Mouse (Mus musculus): ENCODE measurements around the gene Sde2.
"Not testable (repeated sequence)": the region's sequence is repeated elsewhere in the genome, so short reads cannot be mapped to it uniquely, and the experiment has no call there.

Sde2 gene

DNA sequence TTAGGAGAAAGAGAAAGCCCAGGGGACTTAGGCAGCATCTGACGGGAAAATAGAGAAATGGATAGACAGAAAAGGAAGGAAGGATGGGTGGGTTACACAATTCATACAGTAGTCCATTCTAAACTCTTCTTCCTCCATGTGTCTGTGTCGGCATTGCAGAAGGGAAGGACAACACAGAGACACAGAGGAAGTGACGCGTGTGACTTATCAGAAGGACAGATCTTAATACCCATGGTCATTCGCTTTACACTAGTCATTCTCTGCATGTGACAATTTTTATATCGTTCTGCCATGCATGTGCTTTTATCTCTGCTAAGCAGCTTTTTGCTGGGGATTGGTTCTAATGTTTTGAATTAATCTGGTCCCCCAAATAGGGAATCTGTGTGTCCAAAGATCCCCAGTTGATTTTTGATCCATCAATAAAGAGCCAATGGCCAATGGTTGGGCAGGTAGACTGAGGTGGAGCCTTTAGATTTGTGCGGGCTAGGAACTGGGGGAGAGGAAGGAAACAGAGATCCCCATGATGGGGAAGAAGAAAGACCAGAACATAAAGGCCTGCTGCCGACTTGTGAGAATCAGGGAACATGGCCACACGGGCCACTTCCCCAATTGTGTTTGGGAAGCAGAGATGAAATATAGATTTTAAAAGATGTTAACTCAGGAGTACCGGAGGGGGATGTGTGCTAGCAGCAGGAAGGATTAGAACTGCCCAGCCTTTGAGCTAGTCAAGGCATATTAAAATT, 15.5 kb upstream of the Sde2 start:
- DNase-seq, result no peak

- DNase-seq, result not testable (repeated sequence)
Measured at GRCm38 (mm10) chr1:180836467-180836866, 14.5 kb upstream of the Sde2 start.

GRCm38 (mm10) chr1:180837186-180837585, 13.7 kb upstream of the Sde2 start:
- no peak for DNase-seq

GRCm38 (mm10) chr1:180838014-180838413, 12.9 kb upstream of the Sde2 start:
- no peak for DNase-seq

- no peak for DNase-seq
Measured at GRCm38 (mm10) chr1:180839201-180839910, 11.6 kb upstream of the Sde2 start.

DNA sequence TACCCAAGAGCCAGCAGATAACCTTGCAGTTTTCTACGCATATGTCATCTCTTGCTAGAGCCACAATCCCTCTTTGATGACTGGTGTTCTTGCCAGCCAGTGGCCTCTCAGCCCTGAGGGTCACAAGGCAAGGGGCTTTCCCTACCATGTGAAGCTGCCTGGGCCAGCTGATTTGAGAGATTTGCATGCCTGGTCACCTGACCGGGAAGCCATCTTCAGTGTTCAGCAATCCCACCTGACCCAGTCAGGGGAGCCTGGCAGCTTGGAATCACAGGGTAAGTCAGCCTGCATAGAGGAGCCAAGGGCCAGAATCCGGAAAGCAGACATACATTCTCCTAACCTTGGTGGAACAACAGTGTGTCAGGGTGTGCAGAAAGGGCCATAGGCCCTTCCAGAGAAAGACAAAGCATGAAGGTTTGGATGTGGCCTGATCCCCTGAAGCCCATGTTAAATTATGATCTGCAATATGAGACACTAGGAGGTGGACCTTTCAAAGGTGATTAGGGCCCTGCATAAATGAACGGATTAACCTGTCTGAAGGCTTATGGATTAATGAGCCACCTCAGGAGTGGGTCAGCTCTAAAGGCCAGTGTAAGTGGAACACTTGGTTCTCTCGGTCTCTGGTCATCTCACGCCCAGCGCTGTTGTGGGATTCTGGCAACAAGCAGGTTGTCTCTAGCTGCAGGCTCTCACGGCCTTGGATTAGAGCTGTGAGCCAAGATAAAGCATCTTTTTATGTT, 9.2 kb upstream of the Sde2 start:
- DNase-seq, result no peak

- peak; percentile 86 for DNase-seq
Measured at GRCm38 (mm10) chr1:180848114-180848510, 2.8 kb upstream of the Sde2 start.

- peak; percentile 60 for DNase-seq
Measured at GRCm38 (mm10) chr1:180848511-180849241, 2.3 kb upstream of the Sde2 start.

DNA sequence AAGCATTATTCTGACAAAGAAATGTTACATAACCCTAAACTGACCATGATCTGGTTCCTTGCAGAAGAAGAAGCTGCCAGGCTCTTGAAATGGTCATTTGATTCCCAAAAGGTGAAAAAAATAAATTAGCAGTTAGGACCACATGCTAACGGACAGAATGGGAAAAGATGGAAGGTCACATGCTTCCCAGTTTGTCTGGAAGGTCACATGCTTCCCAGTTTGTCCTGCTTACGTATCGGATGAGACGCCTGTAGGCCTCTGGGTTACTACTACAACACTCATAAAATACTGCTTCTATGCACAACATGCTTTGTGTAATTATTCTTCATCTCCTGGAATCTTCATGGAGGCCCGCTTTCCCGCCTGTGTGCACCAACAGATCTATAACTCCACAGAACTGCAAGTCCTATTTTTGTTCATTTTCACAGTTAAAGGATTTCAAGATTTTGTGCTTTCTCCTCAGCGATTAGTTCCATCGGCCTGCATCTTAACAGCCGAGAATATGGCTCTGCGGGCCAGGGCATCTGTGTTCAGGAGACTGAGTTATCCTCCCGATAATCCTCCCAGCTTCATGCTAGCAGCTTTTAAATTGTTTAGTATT, 1.1 kb upstream of the Sde2 start:
- DNase-seq, result peak; percentile 11

DNA sequence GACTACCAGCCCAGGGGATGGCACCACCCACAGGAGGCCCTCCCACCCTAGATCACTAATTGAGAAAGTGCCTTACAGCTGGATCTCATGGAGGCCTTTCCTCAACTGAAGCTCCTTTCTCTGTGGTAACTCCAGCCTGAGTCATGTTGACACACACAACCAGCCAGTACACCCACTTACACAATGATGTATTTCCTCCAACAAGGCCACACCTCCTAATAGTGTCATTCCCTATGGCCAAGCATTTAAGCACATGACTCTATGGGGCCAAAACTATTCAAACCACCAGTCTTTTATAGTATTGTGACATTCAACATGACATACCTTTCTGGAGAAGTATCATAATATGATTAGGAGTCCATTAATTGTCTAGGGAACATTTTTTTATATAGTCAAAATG, 7.8 kb downstream of the Sde2 start:
- no peak for DNase-seq

DNA sequence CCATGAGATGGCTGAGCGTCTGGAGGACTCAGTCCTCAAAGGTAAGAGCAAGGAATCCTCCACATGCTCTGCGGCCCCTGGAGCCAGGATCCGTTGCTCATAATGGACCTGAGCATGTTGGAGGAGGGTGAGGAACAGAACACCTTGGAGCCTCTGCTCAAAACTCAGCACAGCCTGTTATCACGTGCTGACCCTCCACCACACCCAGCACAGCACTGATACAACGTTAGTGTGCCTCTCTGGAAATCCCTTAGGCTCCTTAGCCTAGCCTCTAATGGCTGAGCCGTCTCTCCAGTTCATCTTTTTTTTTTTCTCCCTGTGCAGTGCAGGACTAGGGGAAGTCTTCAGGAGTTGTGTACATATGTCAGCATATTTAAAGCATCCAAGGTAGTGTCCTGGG, 9.1 kb downstream of the Sde2 start:
- no peak for DNase-seq

DNA sequence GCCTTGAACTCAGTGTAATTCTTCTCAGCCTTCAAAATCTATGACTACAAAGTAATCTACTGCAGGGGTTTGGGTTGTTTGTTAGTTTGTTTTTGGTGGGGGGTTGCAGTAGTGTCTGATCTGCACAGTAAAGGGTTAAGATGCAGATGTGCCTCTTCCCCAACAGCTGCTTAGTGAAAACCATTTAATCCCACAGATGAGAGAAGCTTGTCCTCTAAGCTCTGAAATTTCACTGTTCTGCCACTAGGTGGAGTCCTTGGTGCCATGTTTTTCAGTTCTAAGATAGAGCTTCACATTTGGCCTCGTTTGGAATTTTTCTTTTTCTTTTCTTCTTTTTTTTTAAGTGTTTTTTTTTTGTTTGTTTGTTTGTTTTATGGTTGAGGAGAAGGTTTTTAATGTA, 12.7 kb downstream of the Sde2 start:
- DNase-seq, result peak; percentile 21

DNA sequence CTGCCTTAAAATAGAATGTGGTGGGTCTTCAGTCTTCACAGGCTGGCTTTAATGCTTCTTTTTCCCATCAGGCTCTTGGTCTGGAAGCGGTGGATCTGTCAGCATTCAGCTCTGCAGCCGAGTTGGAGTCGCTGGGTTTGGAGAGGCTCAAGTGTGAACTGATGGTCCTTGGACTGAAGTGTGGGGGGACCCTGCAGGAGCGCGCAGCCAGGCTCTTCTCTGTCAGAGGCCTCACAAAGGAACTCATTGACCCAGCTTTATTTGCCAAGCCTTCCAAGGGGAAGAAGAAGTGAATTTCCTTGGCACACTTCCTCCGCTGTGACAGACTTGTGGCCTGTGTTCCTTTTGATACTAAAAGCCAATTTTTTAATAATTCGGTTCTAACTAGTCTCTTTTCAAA, 15.1 kb downstream of the Sde2 start:
- DNase-seq, result no peak

DNA sequence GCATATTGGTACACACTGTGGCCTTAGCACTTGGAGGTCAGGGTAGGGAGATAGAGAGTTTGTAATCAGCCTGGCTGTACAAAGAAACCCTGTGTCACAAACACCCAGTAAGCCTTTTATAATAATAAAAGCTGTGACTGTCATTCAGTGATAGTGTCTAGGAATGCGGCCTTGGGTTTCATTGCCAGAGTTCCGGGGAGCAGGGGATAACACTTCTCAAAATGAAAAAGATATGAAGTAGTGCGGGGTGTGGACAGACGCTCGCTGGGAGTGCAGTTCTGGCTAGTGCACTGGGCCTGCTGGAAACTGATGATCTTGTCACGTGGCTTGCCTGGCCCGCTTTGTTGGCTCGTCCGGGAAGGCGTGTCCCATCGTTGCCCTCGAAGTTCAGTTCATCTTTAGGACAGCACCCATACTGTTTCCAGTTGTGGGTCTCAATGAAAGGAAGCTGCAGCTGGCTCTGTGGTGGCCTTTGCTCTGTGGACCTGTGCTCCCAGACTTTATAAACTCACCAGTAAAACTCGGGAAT, 19.3 kb downstream of the Sde2 start:
- no peak for DNase-seq

GRCm38 (mm10) chr1:180873861-180874484, 23.0 kb downstream of the Sde2 start:
- peak; percentile 39 for DNase-seq

- DNase-seq, result no peak
Measured at GRCm38 (mm10) chr1:180874615-180875014, 23.7 kb downstream of the Sde2 start.

GRCm38 (mm10) chr1:180875126-180875525, 24.2 kb downstream of the Sde2 start:
- DNase-seq, result no peak

GRCm38 (mm10) chr1:180877466-180877865, 26.5 kb downstream of the Sde2 start:
- no peak for DNase-seq

DNA sequence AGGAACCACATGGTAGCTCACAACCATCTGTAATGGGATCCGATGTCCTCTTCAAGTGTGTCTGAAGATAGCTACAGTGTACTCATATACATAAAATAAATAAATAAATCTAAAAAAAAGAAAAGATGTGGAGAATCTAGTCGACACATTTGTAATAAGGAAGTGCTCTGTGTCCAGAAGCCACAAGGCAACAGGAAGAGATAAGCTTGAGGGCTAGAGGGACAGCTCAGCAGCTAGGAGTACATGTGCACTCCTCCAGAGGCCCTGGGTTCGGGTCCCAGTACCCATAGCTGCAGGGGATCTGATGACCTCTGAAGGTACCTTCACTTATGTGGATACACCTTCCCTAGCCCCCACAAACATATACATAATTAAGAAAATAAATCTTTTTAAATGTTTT, 30.8 kb downstream of the Sde2 start:
- no peak for DNase-seq

- no peak for DNase-seq
Measured at GRCm38 (mm10) chr1:180883731-180884130, 32.8 kb downstream of the Sde2 start.

- DNase-seq, result no peak
Measured at GRCm38 (mm10) chr1:180884484-180884883, 33.6 kb downstream of the Sde2 start.

GRCm38 (mm10) chr1:180888556-180889042, 37.7 kb downstream of the Sde2 start:
- DNase-seq, result peak; percentile 79
